Mouse (Mus musculus) liver, adult 2 months (tissue): ENCODE data around the gene Chrm3.

Experiments used
- CTCF ChIP-seq: fragments of 200-500 bp; IDR thresholded peaks from 2 replicates; pipeline ENCODE4 v1.5.1; 2011; ENCODE audit warnings: low read depth, low read length, control low read depth
- POLR2A ChIP-seq: fragments of 200-500 bp; IDR thresholded peaks from 2 replicates; pipeline ENCODE4 v1.6.1; 2011; ENCODE audit warnings: low read length, control low read depth; ENCODE audit not compliant: insufficient read depth; ENCODE audit errors: extremely low read depth

DNA sequence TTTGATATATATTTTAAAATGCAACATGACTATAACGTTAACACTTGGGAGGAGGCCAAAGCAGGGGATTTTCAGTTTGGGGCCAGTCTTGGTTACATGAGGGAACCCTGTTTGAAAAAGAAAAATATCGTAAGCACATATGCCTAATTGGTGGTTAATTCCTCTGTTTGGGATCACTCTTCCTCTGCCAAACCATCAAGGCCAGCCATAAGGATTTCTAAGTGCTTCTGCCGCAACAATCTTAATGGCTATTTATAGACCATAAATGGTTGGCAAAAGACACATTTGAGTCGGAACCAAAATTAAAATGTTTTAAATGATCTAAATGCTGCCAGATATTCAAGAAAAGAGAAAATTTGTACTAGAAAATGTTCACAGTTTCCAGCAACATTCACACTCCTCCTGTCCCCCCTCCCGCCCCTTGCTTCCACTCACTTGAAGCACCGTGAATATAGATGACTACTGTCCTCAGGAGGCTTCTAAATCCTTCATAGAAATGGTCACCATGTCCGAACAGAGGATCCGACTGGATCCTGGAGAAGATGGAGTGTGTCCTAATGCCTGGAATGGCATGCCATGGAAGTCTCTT is 307.3 kb downstream of the Chrm3 start:
- TF ChIP-seq POLR2A (no peak), CTCF (no peak)
